ENCODE assay signal across 34 mouse cellular contexts in genomic region chr19:43754872-43755271, GRCm38 (mm10). TPM values are rescaled to one million over a fixed set of nuclear protein-coding genes. Genes with fewer than 3 reads are reported as not detected.
"Had no signal": no experiment of that assay in that cellular context is flagged by ENCODE, and none has a peak within 500 bp of the region (broad histone marks: within the 10 kb centered on the region; RNA-seq: fewer than 3 reads in every experiment).

No protein-coding gene starts in this region.

- H3K9me3 ChIP-seq: limb, embryonic 10.5 days; limb, embryonic 12.5 days; limb, embryonic 13.5 days; limb, embryonic 15.5 days; liver, embryonic 12.5 days; liver, embryonic 13.5 days; liver, embryonic 15.5 days; lung, embryonic 15.5 days; megakaryocyte, embryonic 14.5 days; midbrain, embryonic 10.5 days; midbrain, embryonic 12.5 days; midbrain, embryonic 13.5 days; midbrain, embryonic 15.5 days had no signal

- H3K4me3 ChIP-seq: limb, embryonic 10.5 days; limb, embryonic 12.5 days; limb, embryonic 13.5 days; limb, embryonic 15.5 days; liver, embryonic 12.5 days; liver, embryonic 13.5 days; liver, embryonic 15.5 days; lung, embryonic 15.5 days; megakaryocyte, embryonic 14.5 days; midbrain, embryonic 10.5 days; midbrain, embryonic 12.5 days; midbrain, embryonic 13.5 days; midbrain, embryonic 15.5 days; myocyte had no signal

- H3K9ac ChIP-seq: limb, embryonic 12.5 days; limb, embryonic 13.5 days; limb, embryonic 15.5 days; liver, embryonic 12.5 days; liver, embryonic 13.5 days; liver, embryonic 14.5 days; liver, embryonic 15.5 days; liver, postnatal 0 days; lung, embryonic 14.5 days; lung, embryonic 15.5 days; midbrain, embryonic 12.5 days; midbrain, embryonic 13.5 days; midbrain, embryonic 15.5 days had no signal

- H3K4me2 ChIP-seq: limb, embryonic 12.5 days; limb, embryonic 13.5 days; limb, embryonic 15.5 days; liver, embryonic 11.5 days; liver, embryonic 13.5 days; liver, embryonic 15.5 days; lung, embryonic 14.5 days; lung, embryonic 15.5 days; midbrain, embryonic 11.5 days; midbrain, embryonic 12.5 days; midbrain, embryonic 13.5 days; midbrain, embryonic 15.5 days had no signal

- DNase-seq: left cerebral cortex, postnatal 4 days; liver; liver, embryonic 13.5 days; liver, postnatal 0 days; lung, adult 18-20 months; lung, adult 2 months; lung, embryonic 14.5 days; lung, postnatal 10 days; lung, postnatal 14 days; lung, postnatal 36 days; lung, postnatal 4 days; midbrain, embryonic 14.5 days had no signal

- ATAC-seq: liver, embryonic 12.5 days; liver, postnatal 0 days; lung, postnatal 0 days; midbrain, embryonic 13.5 days; midbrain, embryonic 15.5 days; midbrain, embryonic 16.5 days had no signal

- H3K27me3 ChIP-seq: limb, embryonic 12.5 days; limb, embryonic 13.5 days; limb, embryonic 15.5 days; liver, embryonic 12.5 days; liver, embryonic 13.5 days; liver, embryonic 15.5 days; lung, embryonic 15.5 days; megakaryocyte, embryonic 14.5 days; midbrain, embryonic 12.5 days; midbrain, embryonic 13.5 days; midbrain, embryonic 15.5 days had no signal

- H3K4me1 ChIP-seq: lung, embryonic 15.5 days had no signal

- H3K27ac ChIP-seq: limb, embryonic 10.5 days; limb, embryonic 12.5 days; limb, embryonic 13.5 days; limb, embryonic 15.5 days; liver, embryonic 12.5 days; liver, embryonic 13.5 days; liver, embryonic 14.5 days; liver, embryonic 15.5 days; lung, embryonic 15.5 days; macrophage; midbrain, embryonic 10.5 days; midbrain, embryonic 12.5 days; midbrain, embryonic 13.5 days; midbrain, embryonic 15.5 days had no signal

RNA-seq across cellular contexts. Expression of gene Abcc2, which starts 27.1 kb away (rescaled TPM):
- total RNA-seq: left cerebral cortex, postnatal 36 days; megakaryocyte-erythroid progenitor cell, adult 5-6 weeks had no signal
- polyA plus RNA-seq: limb, embryonic 12.5 days; lung, embryonic 14.5 days; lung, embryonic 16.5 days; midbrain, embryonic 11.5 days; midbrain, embryonic 12.5 days; midbrain, embryonic 14.5 days; myocyte had no signal
